Mouse (Mus musculus) adrenal gland, postnatal 14 days (tissue): ENCODE results near the gene Apoa4. TPM values are rescaled to one million over a fixed set of nuclear protein-coding genes. Genes with fewer than 3 reads are reported as not detected.

Experiments
- DNase-seq: peaks from one replicate; pipeline ENCODE4 v3.0.0; 2021; ENCODE audit warnings: mixed read lengths
- total RNA-seq: library from RNA; stranded (reverse); gene quantifications from 2 replicates; pipeline ENCODE4 v1.2.3, GENCODE M21; 2021

Gene Apoa4
- total RNA-seq, 1 experiment from 2014 or later: 4.1 TPM

- DNase-seq: no peak
Observed at GRCm38 (mm10) chr9:46274494-46274893, 34.0 kb downstream of the Apoa4 start.

GRCm38 (mm10) chr9:46282631-46283436 lies 42.3 kb downstream of the Apoa4 start, which contains the start of gene Bud13:
Gene Bud13, plus strand, starts transcription at chr9:46283008.
- DNase-seq: peak; percentile 97

Other genes with a start within 250 kb of the Apoa4 start
- 132 and 135 TPM in 2 replicates for gene Pafah1b2, start 228.0 kb upstream of the Apoa4 start, total RNA-seq
- gene Sik3, start 227.9 kb upstream of the Apoa4 start, total RNA-seq: 53.9 and 56.6 TPM in 2 replicates
- gene Apoa1, start 12.1 kb upstream of the Apoa4 start, total RNA-seq: 163 and 2,505 TPM in 2 replicates
- gene Apoc3, start 5.1 kb upstream of the Apoa4 start, total RNA-seq: 9.9 and 222 TPM in 2 replicates
- 4.7 and 74.9 TPM in 2 replicates for gene Apoa5, start 27.9 kb downstream of the Apoa4 start, total RNA-seq
- gene Zpr1, start 32.4 kb downstream of the Apoa4 start, total RNA-seq: 44.3 and 52.0 TPM in 2 replicates
- 9.3 and 16.2 TPM in 2 replicates for gene Bud13, start 42.3 kb downstream of the Apoa4 start, total RNA-seq
- not detected in 2 replicates for gene 4931429L15Rik, start 79.3 kb downstream of the Apoa4 start, total RNA-seq